Mouse (Mus musculus) limb, embryonic 15.5 days (tissue): ENCODE data around the gene Nfyc. TPM values are rescaled to one million over a fixed set of nuclear protein-coding genes. Genes with fewer than 3 reads are reported as not detected.

Experiments used
- ATAC-seq: fragments of 200-750 bp; cut with Nextera tagmentation; 2 replicates; pipeline ENCODE4 v1.8.0; 2017; ENCODE audit warnings: low read depth, moderate TSS enrichment; ENCODE audit not compliant: insufficient number of reproducible peaks, low FRiP score, low TSS enrichment
- H3K27ac ChIP-seq: fragments of 300-500 bp; sonication (generic); 2 replicates; pipeline ENCODE4 v1.5.1; 2015; ENCODE audit warnings: moderate library complexity, mild to moderate bottlenecking, inconsistent platforms
- H3K27me3 ChIP-seq: fragments of 300-500 bp; sonication (generic); 2 replicates; pipeline ENCODE4 v1.6.1; 2015; ENCODE audit warnings: inconsistent platforms
- H3K36me3 ChIP-seq: fragments of 300-500 bp; sonication (generic); 2 replicates; pipeline ENCODE4 v1.6.1; 2015; ENCODE audit warnings: inconsistent platforms
- H3K4me1 ChIP-seq: fragments of 300-500 bp; sonication (generic); 2 replicates; pipeline ENCODE4 v1.6.1; 2015; ENCODE audit warnings: inconsistent platforms
- H3K4me2 ChIP-seq: fragments of 300-500 bp; sonication (generic); 2 replicates; pipeline ENCODE4 v1.6.1; 2015; ENCODE audit warnings: mild to moderate bottlenecking, inconsistent platforms
- H3K4me3 ChIP-seq: fragments of 300-500 bp; sonication (generic); 2 replicates; pipeline ENCODE4 v1.5.1; 2015; ENCODE audit warnings: mild to moderate bottlenecking, inconsistent platforms
- H3K9ac ChIP-seq: fragments of 300-500 bp; sonication (generic); 2 replicates; pipeline ENCODE4 v1.6.1; 2015; ENCODE audit warnings: inconsistent platforms
- H3K9me3 ChIP-seq: fragments of 300-500 bp; sonication (generic); 2 replicates; pipeline ENCODE4 v1.6.1; 2016; ENCODE audit warnings: inconsistent platforms
- WGBS: fragments of 180-500 bp; shearing (Covaris S2); methylation state at CpG from one replicate; pipeline ENCODE4 v1.1.7; 2015; 5-methylcytosine and 5-hydroxymethylcytosine counted together
- polyA plus RNA-seq: library from polyadenylated mRNA; unstranded; fragments of >200 nt; fragmentation: Nextera tagmentation; extraction: Ambion mirVana; gene quantifications from 2 replicates; pipeline ENCODE4 v1.2.1, GENCODE M21; 2015

Gene Nfyc
- 92.8 and 94.6 TPM in 2 replicates for polyA plus RNA-seq

GRCm38 (mm10) chr4:120831472-120831871 lies at the start of gene Nfyc:
Gene Nfyc (minus strand): TSS chr4:120831572.
- H3K4me2 ChIP-seq, result no peak within 1 kb of the TSS
- no peaks in the 10 kb centered on the region for H3K4me1 ChIP-seq
- H3K9me3 ChIP-seq, result no peaks in the 10 kb centered on the region
- no peak within 1 kb of the TSS for H3K27ac ChIP-seq
- WGBS, result 84% methylated on average over 4 of the region's 4 CpGs
- H3K4me3 ChIP-seq, result no peak within 1 kb of the TSS
- H3K9ac ChIP-seq, result no peak within 1 kb of the TSS
- no peak for ATAC-seq
- H3K36me3 ChIP-seq, result no peaks in the 10 kb centered on the region
- H3K27me3 ChIP-seq, result no peaks in the 10 kb centered on the region

GRCm38 (mm10) chr4:120880731-120881432 lies 49.5 kb upstream of the Nfyc start:
- no peak for ATAC-seq
- no peak overlapping the region for H3K4me3 ChIP-seq
- no peaks in the 10 kb centered on the region for H3K27me3 ChIP-seq
- H3K9me3 ChIP-seq, result no peaks in the 10 kb centered on the region
- no peaks in the 10 kb centered on the region for H3K36me3 ChIP-seq
- no peak overlapping the region for H3K27ac ChIP-seq
- H3K4me1 ChIP-seq, result 0 out of 2 replicates have a peak, but pooled peaks cover 6% of the 10 kb centered on the region
- WGBS, result 58% methylated on average over 6 of the region's 6 CpGs
- H3K9ac ChIP-seq, result no peak overlapping the region
- H3K4me2 ChIP-seq, result no peak overlapping the region

GRCm38 (mm10) chr4:120879386-120879785 lies 48.0 kb upstream of the Nfyc start:
- Histone ChIP-seq H3K27me3 (no peaks in the 10 kb centered on the region), H3K9me3 (no peaks in the 10 kb centered on the region), H3K4me1 (0 out of 2 replicates have a peak, but pooled peaks cover 6% of the 10 kb centered on the region), H3K9ac (no peak overlapping the region), H3K36me3 (no peaks in the 10 kb centered on the region), H3K27ac (no peak overlapping the region), H3K4me2 (no peak overlapping the region), H3K4me3 (no peak overlapping the region)
- ATAC-seq, result no peak
- WGBS, result 27% methylated on average over 4 of the region's 4 CpGs

GRCm38 (mm10) chr4:120878728-120879127 lies 47.4 kb upstream of the Nfyc start:
- Histone ChIP-seq H3K4me3 (no peak overlapping the region), H3K4me2 (no peak overlapping the region), H3K27me3 (no peaks in the 10 kb centered on the region), H3K9ac (no peak overlapping the region), H3K36me3 (no peaks in the 10 kb centered on the region), H3K4me1 (0 out of 2 replicates have a peak, but pooled peaks cover 6% of the 10 kb centered on the region), H3K9me3 (no peaks in the 10 kb centered on the region), H3K27ac (no peak overlapping the region)
- WGBS, result 45% methylated on average over 3 of the region's 3 CpGs
- no peak for ATAC-seq

- Histone ChIP-seq H3K36me3 (no peaks in the 10 kb centered on the region), H3K9me3 (no peaks in the 10 kb centered on the region), H3K9ac (no peak overlapping the region), H3K27ac (no peak overlapping the region), H3K4me2 (no peak overlapping the region), H3K4me3 (no peak overlapping the region), H3K4me1 (0 out of 2 replicates have a peak, but pooled peaks cover 3% of the 10 kb centered on the region), H3K27me3 (no peaks in the 10 kb centered on the region)
- no peak for ATAC-seq
- 62% methylated on average over 3 of the region's 3 CpGs for WGBS
Measured at GRCm38 (mm10) chr4:120875961-120876360, 44.6 kb upstream of the Nfyc start.

- H3K9ac ChIP-seq, result no peak overlapping the region
- H3K4me2 ChIP-seq, result no peak overlapping the region
- ATAC-seq, result peak; percentile 36
- H3K27ac ChIP-seq, result no peak overlapping the region
- H3K36me3 ChIP-seq, result no peaks in the 10 kb centered on the region
- 0 out of 2 replicates have a peak, but pooled peaks cover 2% of the 10 kb centered on the region for H3K27me3 ChIP-seq
- WGBS, result 55% methylated on average over 7 of the region's 7 CpGs
- no peak overlapping the region for H3K4me3 ChIP-seq
- no peaks in the 10 kb centered on the region for H3K4me1 ChIP-seq
- no peaks in the 10 kb centered on the region for H3K9me3 ChIP-seq
Measured at GRCm38 (mm10) chr4:120870262-120870748, 38.9 kb upstream of the Nfyc start.

GRCm38 (mm10) chr4:120868988-120869387 lies 37.6 kb upstream of the Nfyc start:
- H3K36me3 ChIP-seq, result no peaks in the 10 kb centered on the region
- H3K4me1 ChIP-seq, result no peaks in the 10 kb centered on the region
- no peak overlapping the region for H3K9ac ChIP-seq
- no peak for ATAC-seq
- H3K27ac ChIP-seq, result no peak overlapping the region
- H3K4me2 ChIP-seq, result no peak overlapping the region
- 58% methylated on average over 3 of the region's 3 CpGs for WGBS
- H3K4me3 ChIP-seq, result no peak overlapping the region
- 0 out of 2 replicates have a peak, but pooled peaks cover 3% of the 10 kb centered on the region for H3K27me3 ChIP-seq
- no peaks in the 10 kb centered on the region for H3K9me3 ChIP-seq

GRCm38 (mm10) chr4:120868246-120868645 lies 36.9 kb upstream of the Nfyc start:
- no peak overlapping the region for H3K27ac ChIP-seq
- H3K4me2 ChIP-seq, result no peak overlapping the region
- no peak for ATAC-seq
- 73% methylated on average over 5 of the region's 5 CpGs for WGBS
- no peak overlapping the region for H3K4me3 ChIP-seq
- H3K27me3 ChIP-seq, result 0 out of 2 replicates have a peak, but pooled peaks cover 3% of the 10 kb centered on the region
- no peaks in the 10 kb centered on the region for H3K9me3 ChIP-seq
- no peak overlapping the region for H3K9ac ChIP-seq
- H3K36me3 ChIP-seq, result no peaks in the 10 kb centered on the region
- no peaks in the 10 kb centered on the region for H3K4me1 ChIP-seq

- Histone ChIP-seq H3K4me3 (no peak overlapping the region), H3K27me3 (0 out of 2 replicates have a peak, but pooled peaks cover 3% of the 10 kb centered on the region), H3K36me3 (no peaks in the 10 kb centered on the region), H3K27ac (no peak overlapping the region), H3K9ac (no peak overlapping the region), H3K9me3 (no peaks in the 10 kb centered on the region), H3K4me1 (no peaks in the 10 kb centered on the region), H3K4me2 (no peak overlapping the region)
- no peak for ATAC-seq
- 5% methylated on average over 6 of the region's 6 CpGs for WGBS
Measured at GRCm38 (mm10) chr4:120866211-120866610, 34.8 kb upstream of the Nfyc start.

GRCm38 (mm10) chr4:120859865-120860264 lies 28.5 kb upstream of the Nfyc start:
- H3K4me2 ChIP-seq, result no peak overlapping the region
- no peak overlapping the region for H3K4me3 ChIP-seq
- 64% methylated on average over 7 of the region's 7 CpGs for WGBS
- H3K27me3 ChIP-seq, result peaks cover 30% of the 10 kb centered on the region
- no peak overlapping the region for H3K27ac ChIP-seq
- no peaks in the 10 kb centered on the region for H3K9me3 ChIP-seq
- no peak for ATAC-seq
- no peak overlapping the region for H3K9ac ChIP-seq
- peaks cover 6% of the 10 kb centered on the region; the same call in 1 of the 2 replicates for H3K4me1 ChIP-seq
- no peaks in the 10 kb centered on the region for H3K36me3 ChIP-seq

GRCm38 (mm10) chr4:120856376-120856775 lies 25.0 kb upstream of the Nfyc start:
- Histone ChIP-seq H3K4me2 (no peak overlapping the region), H3K4me1 (peaks cover 11% of the 10 kb centered on the region; the same call in 1 of the 2 replicates), H3K4me3 (no peak overlapping the region), H3K36me3 (no peaks in the 10 kb centered on the region), H3K9me3 (no peaks in the 10 kb centered on the region), H3K9ac (no peak overlapping the region), H3K27me3 (peaks cover 55% of the 10 kb centered on the region), H3K27ac (no peak overlapping the region)
- 42% methylated on average over 4 of the region's 5 CpGs for WGBS
- ATAC-seq, result no peak

GRCm38 (mm10) chr4:120855360-120856060 lies 24.1 kb upstream of the Nfyc start:
- peak overlapping the region; percentile 52 for H3K4me3 ChIP-seq
- H3K4me1 ChIP-seq, result peaks cover 11% of the 10 kb centered on the region; the same call in 1 of the 2 replicates
- H3K9ac ChIP-seq, result no peak overlapping the region
- peak overlapping the region; percentile 80 for H3K4me2 ChIP-seq
- no peak for ATAC-seq
- peaks cover 55% of the 10 kb centered on the region for H3K27me3 ChIP-seq
- no peaks in the 10 kb centered on the region for H3K36me3 ChIP-seq
- no peaks in the 10 kb centered on the region for H3K9me3 ChIP-seq
- 17% methylated on average over 7 of the region's 7 CpGs for WGBS
- H3K27ac ChIP-seq, result no peak overlapping the region
